Mouse (Mus musculus) MEL (cell line): ENCODE measurements around the gene Gzmm. TPM values are rescaled to one million over a fixed set of nuclear protein-coding genes. Genes with fewer than 3 reads are reported as not detected.

Experiments used
- DNase-seq: peaks from one replicate; pipeline ENCODE4 v3.0.0; 2011; ENCODE audit warnings: low read depth, low spot score
- H3K27ac ChIP-seq: 2 replicates; pipeline ENCODE4 v1.5.1; 2012; ENCODE audit warnings: low read depth, mild to moderate bottlenecking, control low read depth, low read length, moderate library complexity; ENCODE audit not compliant: control insufficient read depth
- H3K27me3 ChIP-seq, 2 experiments: fragments of 150-350 bp in 1 of 2; sonication (generic) in 1 of 2; 2 replicates each; pipeline ENCODE4 v1.6.1; 2012; ENCODE audit warnings: low read length in 2 of 2, mild to moderate bottlenecking in 2 of 2, improper control_type of control experiment in 1 of 2, moderate library complexity in 1 of 2; ENCODE audit not compliant: insufficient read depth in 2 of 2, control insufficient read depth in 1 of 2
- H3K36me3 ChIP-seq, 2 experiments: 2 replicates each; pipeline ENCODE4 v1.6.1; 2012 to 2014; ENCODE audit warnings: low read length in 2 of 2, improper control_type of control experiment in 1 of 2, inconsistent platforms in 1 of 2, mild to moderate bottlenecking in 1 of 2; ENCODE audit not compliant: insufficient read depth in 2 of 2, control insufficient read depth in 1 of 2
- H3K4me1 ChIP-seq, 2 experiments: fragments of 150-350 bp in 1 of 2; sonication (generic) in 1 of 2; 2 replicates each; pipeline ENCODE4 v1.6.1; 2012; ENCODE audit warnings: low read length in 2 of 2, improper control_type of control experiment in 1 of 2, mild to moderate bottlenecking in 1 of 2; ENCODE audit not compliant: insufficient read depth in 2 of 2, control insufficient read depth in 1 of 2
- H3K4me3 ChIP-seq, 2 experiments: fragments of 150-350 bp in 1 of 2; sonication (generic) in 1 of 2; 2 replicates each; pipeline ENCODE4 v1.5.1; 2012; ENCODE audit warnings: low read depth in 2 of 2, low read length in 2 of 2, mild to moderate bottlenecking in 2 of 2, moderate library complexity in 2 of 2, control low read depth in 1 of 2, improper control_type of control experiment in 1 of 2; ENCODE audit not compliant: control insufficient read depth in 1 of 2, insufficient read depth in 1 of 2
- H3K79me2 ChIP-seq: 2 replicates; pipeline ENCODE4 v1.6.1; 2012; ENCODE audit warnings: mild to moderate bottlenecking, low read length, moderate library complexity; ENCODE audit not compliant: control insufficient read depth, poor library complexity, insufficient read depth
- H3K9ac ChIP-seq: 2 replicates; pipeline ENCODE4 v1.6.1; 2012; ENCODE audit warnings: low read depth, mild to moderate bottlenecking, control low read depth, low read length, moderate library complexity; ENCODE audit not compliant: control insufficient read depth, poor library complexity, severe bottlenecking
- H3K9me3 ChIP-seq: fragments of 150-350 bp; sonication (generic); replicated peaks from 2 replicates; pipeline ENCODE4 v1.6.1; 2012; ENCODE audit warnings: mild to moderate bottlenecking, low read length, improper control_type of control experiment, moderate library complexity; ENCODE audit not compliant: insufficient read depth
- BHLHE40 ChIP-seq: IDR thresholded peaks from 2 replicates; pipeline ENCODE4 v1.6.1; 2012; ENCODE audit warnings: low read depth, mild to moderate bottlenecking, inconsistent platforms, low read length, improper control_type of control experiment, borderline replicate concordance
- CHD2 ChIP-seq: IDR thresholded peaks from 2 replicates; pipeline ENCODE4 v1.6.1; 2011; ENCODE audit warnings: low read length, improper control_type of control experiment
- CTCF ChIP-seq, 3 experiments: IDR thresholded peaks in 2 of 3; conservative IDR thresholded peaks in 1 of 3; 2 replicates each; pipeline ENCODE4 v1.5.1; 2011 to 2012; ENCODE audit warnings: low read length in 3 of 3, low read depth in 2 of 3, mild to moderate bottlenecking in 2 of 3, improper control_type of control experiment in 1 of 3, inconsistent platforms in 1 of 3, mixed read lengths in 1 of 3, moderate library complexity in 1 of 3; ENCODE audit not compliant: control insufficient read depth in 1 of 3, insufficient read depth in 1 of 3, poor library complexity in 1 of 3, severe bottlenecking in 1 of 3
- E2F4 ChIP-seq: IDR thresholded peaks from 2 replicates; pipeline ENCODE4 v1.6.1; 2011; ENCODE audit warnings: low read depth, low read length, improper control_type of control experiment, borderline replicate concordance
- GABPA ChIP-seq: IDR thresholded peaks from 2 replicates; pipeline ENCODE4 v1.6.1; 2012; ENCODE audit warnings: low read depth, mild to moderate bottlenecking, inconsistent platforms, low read length, improper control_type of control experiment, moderate library complexity
- MAX ChIP-seq: IDR thresholded peaks from 2 replicates; pipeline ENCODE4 v1.6.1; 2011; ENCODE audit warnings: low read length, improper control_type of control experiment
- MAZ ChIP-seq: IDR thresholded peaks from 2 replicates; pipeline ENCODE4 v1.6.1; 2012; ENCODE audit warnings: low read depth, mild to moderate bottlenecking, inconsistent platforms, low read length, improper control_type of control experiment
- MEF2A ChIP-seq: IDR thresholded peaks from 2 replicates; pipeline ENCODE4 v1.6.1; 2014; ENCODE audit warnings: low read depth, mild to moderate bottlenecking, inconsistent platforms, low read length, improper control_type of control experiment; ENCODE audit not compliant: poor library complexity, insufficient replicate concordance, severe bottlenecking; ENCODE audit errors: extremely low read depth
- MXI1 ChIP-seq: IDR thresholded peaks from 2 replicates; pipeline ENCODE4 v1.6.1; 2011; ENCODE audit warnings: mild to moderate bottlenecking, low read depth, low read length, improper control_type of control experiment
- MYB ChIP-seq: IDR thresholded peaks from 2 replicates; pipeline ENCODE4 v1.6.1; 2011; ENCODE audit warnings: mild to moderate bottlenecking, low read depth, low read length, improper control_type of control experiment
- POLR2A ChIP-seq, 2 experiments: IDR thresholded peaks; 2 replicates each; pipeline ENCODE4 v1.6.1; 2011 to 2012; ENCODE audit warnings: low read length in 2 of 2, mild to moderate bottlenecking in 2 of 2, control low read depth in 1 of 2, improper control_type of control experiment in 1 of 2, low read depth in 1 of 2, moderate library complexity in 1 of 2; ENCODE audit not compliant: control insufficient read depth in 1 of 2, insufficient read depth in 1 of 2, poor library complexity in 1 of 2
- POLR2AphosphoS2 ChIP-seq: IDR thresholded peaks from 2 replicates; pipeline ENCODE4 v1.6.1; 2011; ENCODE audit warnings: low read length, improper control_type of control experiment
- RCOR1 ChIP-seq: IDR thresholded peaks from 2 replicates; pipeline ENCODE4 v1.6.1; 2012; ENCODE audit warnings: low read depth, mild to moderate bottlenecking, inconsistent platforms, low read length, improper control_type of control experiment
- TAL1 ChIP-seq: IDR thresholded peaks from 2 replicates; pipeline ENCODE4 v1.6.1; 2012; ENCODE audit warnings: mild to moderate bottlenecking, inconsistent platforms, low read length, moderate library complexity, mixed read lengths
- TCF12 ChIP-seq: IDR thresholded peaks from 2 replicates; pipeline ENCODE4 v1.6.1; 2014; ENCODE audit warnings: low read depth, mild to moderate bottlenecking, inconsistent platforms, low read length, improper control_type of control experiment, moderate library complexity
- USF2 ChIP-seq, 2 experiments: IDR thresholded peaks; 2 replicates each; pipeline ENCODE4 v1.6.1; 2011 to 2012; ENCODE audit warnings: improper control_type of control experiment in 2 of 2, low read length in 2 of 2, borderline replicate concordance in 1 of 2, inconsistent platforms in 1 of 2, low read depth in 1 of 2, mild to moderate bottlenecking in 1 of 2; ENCODE audit not compliant: insufficient read depth in 1 of 2
- ZC3H11A ChIP-seq: IDR thresholded peaks from 2 replicates; pipeline ENCODE4 v1.6.1; 2012; ENCODE audit warnings: low read depth, mild to moderate bottlenecking, inconsistent platforms, low read length, improper control_type of control experiment
- ZKSCAN1 ChIP-seq: IDR thresholded peaks from 2 replicates; pipeline ENCODE4 v1.6.1; 2012; ENCODE audit warnings: low read depth, mild to moderate bottlenecking, inconsistent platforms, low read length, improper control_type of control experiment, moderate library complexity
- polyA plus RNA-seq, 2 experiments: library from polyadenylated mRNA; stranded (reverse) in 1 of 2; unstranded in 1 of 2; fragments of >175 nt in 1 of 2; fragments of >200 nt in 1 of 2; gene quantifications; 2 replicates each; pipeline versions ENCODE4 v1.2.1 to v1.2.4; 2012; ENCODE audit warnings: low replicate concordance in 2 of 2, low read depth in 1 of 2; ENCODE audit not compliant: insufficient read length in 2 of 2, insufficient read depth in 1 of 2, missing spikeins in 1 of 2
- total RNA-seq: library from RNA; depleted of rRNA; stranded (reverse); fragments of 300-350 nt; gene quantifications from 2 replicates; pipeline ENCODE4 v1.2.3, GENCODE M21; 2012

Gzmm gene
- total and polyA plus RNA-seq, 3 experiments, result 2.3 to 2.5 TPM; not detected in 1

- H3K27me3 ChIP-seq, result no peaks in the 10 kb centered on the region
- no peak overlapping the region for H3K9ac ChIP-seq
- H3K4me1 ChIP-seq, result peaks cover 0 to 9% of the 10 kb centered on the region in 2 experiments; a peak in 3 of 4 replicates
- peaks cover 11% of the 10 kb centered on the region for H3K79me2 ChIP-seq
- DNase-seq, result no peak
- H3K36me3 ChIP-seq, result peaks cover 0 to 4% of the 10 kb centered on the region in 2 experiments; a peak in 1 of 4 replicates
- no peak overlapping the region for H3K27ac ChIP-seq
- H3K4me3 ChIP-seq, result no peak overlapping the region
- no peak for TF ChIP-seq ZC3H11A
- no peak for TF ChIP-seq MAX
- no peak for TF ChIP-seq USF2 (IDR thresholded peaks at IDR 0.05; ENCODE audit: borderline replicate concordance in 1 of 2, insufficient read depth in 1 of 2, low read depth in 1 of 2, low read length in 2 of 2)
- TF ChIP-seq MXI1, result no peak
- TF ChIP-seq MYB, result no peak
- TF ChIP-seq TCF12, result no peak
- TF ChIP-seq ZKSCAN1, result no peak
- TF ChIP-seq CTCF (IDR thresholded peaks at IDR 0.05 in 2 of 3, conservative IDR thresholded peaks at IDR 0.05 in 1 of 3; ENCODE audit: control insufficient read depth in 1 of 3, insufficient read depth in 1 of 3, low read depth in 2 of 3, low read length in 3 of 3, poor library complexity in 1 of 3, severe bottlenecking in 1 of 3), result no peak
- TF ChIP-seq POLR2A (IDR thresholded peaks at IDR 0.05; ENCODE audit: control insufficient read depth in 1 of 2, insufficient read depth in 1 of 2, low read depth in 1 of 2, low read length in 2 of 2, poor library complexity in 1 of 2), result no peak
- TF ChIP-seq TAL1, result no peak
- no peaks in the 10 kb centered on the region for H3K9me3 ChIP-seq
Observed at GRCm38 (mm10) chr10:79672088-79672455, 16.7 kb upstream of the Gzmm start.

GRCm38 (mm10) chr10:79673054-79673453, 15.8 kb upstream of the Gzmm start:
- Histone ChIP-seq H3K9me3 (no peaks in the 10 kb centered on the region), H3K27me3 (no peaks in the 10 kb centered on the region), H3K9ac (no peak overlapping the region), H3K4me3 (no peak overlapping the region), H3K79me2 (peaks cover 11% of the 10 kb centered on the region), H3K27ac (no peak overlapping the region), H3K36me3 (peaks cover 0 to 4% of the 10 kb centered on the region in 2 experiments; a peak in 1 of 4 replicates), H3K4me1 (peaks cover 0 to 9% of the 10 kb centered on the region in 2 experiments; a peak in 3 of 4 replicates)
- no peak for TF ChIP-seq E2F4
- TF ChIP-seq MAZ, result no peak
- no peak for TF ChIP-seq POLR2AphosphoS2
- TF ChIP-seq RCOR1, result no peak
- DNase-seq, result no peak

DNA sequence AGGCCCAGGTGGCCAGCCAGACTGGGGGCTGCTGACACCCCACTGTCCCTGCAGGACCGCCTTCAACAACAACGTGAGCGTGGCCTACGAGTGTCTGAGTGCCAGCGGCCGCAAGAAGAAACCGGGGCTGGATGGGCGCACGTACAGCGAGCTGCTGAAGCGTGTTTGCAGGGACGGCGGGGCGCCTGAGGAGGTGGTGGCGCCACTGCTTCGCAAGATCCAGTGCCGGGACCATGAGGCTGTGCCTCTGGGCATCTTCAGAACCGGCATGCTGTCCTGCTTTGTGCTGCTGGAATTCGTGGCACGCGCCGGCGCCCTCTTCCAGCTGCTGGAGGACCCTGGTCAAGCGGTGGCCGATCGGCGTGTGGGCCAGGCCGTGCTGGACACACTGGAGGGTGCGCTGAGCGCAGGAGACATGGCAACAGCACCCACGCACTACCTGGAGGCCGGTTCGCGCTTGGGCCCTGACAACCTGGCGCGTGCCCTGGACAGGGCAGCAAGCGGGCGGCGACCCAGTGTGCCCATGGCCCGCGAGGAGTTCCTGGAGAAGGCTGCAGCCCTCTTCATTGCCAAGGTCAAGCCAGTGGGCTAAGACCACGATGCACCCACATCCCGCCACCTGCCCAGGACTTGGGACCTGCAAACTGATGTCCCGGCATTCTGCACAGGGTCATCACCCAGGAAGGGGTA, 13.3 kb upstream of the Gzmm start:
- TF ChIP-seq TAL1 (no peak), ZC3H11A (no peak), POLR2AphosphoS2 (no peak), MEF2A (no peak), BHLHE40 (no peak), E2F4 (no peak), CHD2 (no peak), GABPA (no peak)
- no peak for DNase-seq
- Histone ChIP-seq H3K9me3 (no peaks in the 10 kb centered on the region), H3K79me2 (peaks cover 1% of the 10 kb centered on the region; the same call in 1 of the 2 replicates), H3K4me3 (no peak overlapping the region), H3K4me1 (peaks cover 0 to 5% of the 10 kb centered on the region in 2 experiments; a peak in 1 of 4 replicates), H3K9ac (no peak overlapping the region), H3K27ac (no peak overlapping the region), H3K36me3 (peaks cover 0 to 1% of the 10 kb centered on the region in 2 experiments; a peak in 1 of 4 replicates), H3K27me3 (no peaks in the 10 kb centered on the region)
